Mouse (Mus musculus) megakaryocyte-erythroid progenitor cell, adult 5 weeks (primary cell): ENCODE data around the gene Tlr13. TPM values are rescaled to one million over a fixed set of nuclear protein-coding genes. Genes with fewer than 3 reads are reported as not detected.

Source experiments
- polyA plus RNA-seq: library from polyadenylated mRNA; stranded (reverse); fragments of >175 nt; gene quantifications from 2 replicates; pipeline ENCODE4 v1.2.3, GENCODE M21; 2012

The Tlr13 gene
- polyA plus RNA-seq, result 0.01 and 0.04 TPM in 2 replicates

DNA sequence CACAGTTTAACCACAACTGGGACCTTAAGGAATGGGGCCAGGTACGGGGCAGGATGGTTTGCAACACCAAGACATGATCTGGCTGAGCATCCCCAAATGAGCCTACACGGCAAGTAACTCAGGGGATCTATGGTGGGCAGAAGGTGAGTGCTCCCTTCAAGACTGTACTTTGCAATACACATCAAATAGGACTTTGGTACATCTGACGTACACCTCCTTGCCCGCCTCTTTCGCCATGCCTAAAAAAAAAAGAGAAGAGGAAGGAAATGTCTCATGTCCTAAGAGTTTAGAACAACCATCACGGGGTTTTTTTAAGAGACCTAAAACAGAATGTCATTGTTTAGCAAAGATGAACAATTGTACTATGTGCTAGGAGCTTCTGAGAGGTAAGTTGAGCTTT is at the start of gene Tlr13:
Tlr13 (plus strand) TSS at position 269 of the 400 bp plus-strand sequence.

DNA sequence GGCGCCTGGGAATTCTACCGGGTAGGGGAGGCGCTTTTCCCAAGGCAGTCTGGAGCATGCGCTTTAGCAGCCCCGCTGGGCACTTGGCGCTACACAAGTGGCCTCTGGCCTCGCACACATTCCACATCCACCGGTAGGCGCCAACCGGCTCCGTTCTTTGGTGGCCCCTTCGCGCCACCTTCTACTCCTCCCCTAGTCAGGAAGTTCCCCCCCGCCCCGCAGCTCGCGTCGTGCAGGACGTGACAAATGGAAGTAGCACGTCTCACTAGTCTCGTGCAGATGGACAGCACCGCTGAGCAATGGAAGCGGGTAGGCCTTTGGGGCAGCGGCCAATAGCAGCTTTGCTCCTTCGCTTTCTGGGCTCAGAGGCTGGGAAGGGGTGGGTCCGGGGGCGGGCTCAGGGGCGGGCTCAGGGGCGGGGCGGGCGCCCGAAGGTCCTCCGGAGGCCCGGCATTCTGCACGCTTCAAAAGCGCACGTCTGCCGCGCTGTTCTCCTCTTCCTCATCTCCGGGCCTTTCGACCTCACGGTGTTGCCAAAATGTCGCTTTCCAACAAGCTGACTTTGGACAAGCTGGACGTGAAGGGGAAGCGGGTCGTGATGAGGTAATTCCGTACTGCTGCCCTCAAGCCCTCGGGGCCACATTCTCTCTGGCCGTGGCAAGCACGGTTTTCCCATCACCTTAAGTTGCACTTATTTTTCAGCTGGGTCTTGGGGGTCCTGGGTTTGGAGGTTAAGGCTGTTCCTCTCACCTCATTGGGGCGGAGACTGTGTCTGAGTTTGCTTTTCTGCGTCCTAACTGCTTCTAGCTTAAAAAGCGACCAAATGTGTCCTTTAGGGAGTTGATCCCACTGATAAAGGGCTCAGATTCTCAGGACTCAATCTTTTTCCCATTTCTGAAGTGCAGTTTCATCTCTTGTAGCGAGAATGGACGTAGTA is 44.0 kb downstream of the Tlr13 start, which contains the start of gene Pgk1:
Pgk1 (plus strand) TSS at position 388 of the 937 bp plus-strand sequence.

Other genes starting within 250 kb of the Tlr13 start
- gene Atrx, start 213.8 kb upstream of the Tlr13 start, polyA plus RNA-seq, result 21.1 and 33.6 TPM in 2 replicates
- 4.3 and 5.3 TPM in 2 replicates for gene Magt1, start 131.3 kb upstream of the Tlr13 start, polyA plus RNA-seq
- 9.2 and 11.0 TPM in 2 replicates for gene Cox7b, start 127.5 kb upstream of the Tlr13 start, polyA plus RNA-seq
- 0.22 and 0.45 TPM in 2 replicates for gene Atp7a, start 115.9 kb upstream of the Tlr13 start, polyA plus RNA-seq
- gene Pgk1, start 43.9 kb downstream of the Tlr13 start, polyA plus RNA-seq, result 17.5 and 21.5 TPM in 2 replicates
- 0.24 and 0.26 TPM in 2 replicates for gene Taf9b, start 78.0 kb downstream of the Tlr13 start, polyA plus RNA-seq
- not detected in 2 replicates for gene Fnd3c2, start 112.2 kb downstream of the Tlr13 start, polyA plus RNA-seq